Mouse (Mus musculus): ENCODE results near the gene Glrp1.

Glrp1 gene

GRCm38 (mm10) chr1:88509789-88510188 is at the start of gene Glrp1:
TSS of gene Glrp1 (minus strand) at chr1:88510066.
- DNase-seq (ENCODE audit: low spot score) = no peak

- DNase-seq (ENCODE audit: low spot score) = peak; percentile 25
Measured at GRCm38 (mm10) chr1:88559258-88559657, 49.4 kb upstream of the Glrp1 start.

- no peak for DNase-seq (ENCODE audit: low spot score)
Measured at GRCm38 (mm10) chr1:88558793-88559192, 48.9 kb upstream of the Glrp1 start.

GRCm38 (mm10) chr1:88556401-88556800 is 46.5 kb upstream of the Glrp1 start:
- DNase-seq (ENCODE audit: low spot score) = no peak

GRCm38 (mm10) chr1:88553500-88554187 is 43.8 kb upstream of the Glrp1 start:
- DNase-seq (ENCODE audit: low spot score) = no peak

- no peak for DNase-seq (ENCODE audit: low spot score)
Measured at GRCm38 (mm10) chr1:88549263-88549662, 39.4 kb upstream of the Glrp1 start.

GRCm38 (mm10) chr1:88547172-88547571 is 37.3 kb upstream of the Glrp1 start:
- DNase-seq (ENCODE audit: low spot score) = no peak

GRCm38 (mm10) chr1:88543608-88544007 is 33.7 kb upstream of the Glrp1 start:
- no peak for DNase-seq (ENCODE audit: low spot score)

GRCm38 (mm10) chr1:88539823-88540222 is 30.0 kb upstream of the Glrp1 start:
- DNase-seq (ENCODE audit: low spot score) = no peak

GRCm38 (mm10) chr1:88539256-88539655 is 29.4 kb upstream of the Glrp1 start:
- no peak for DNase-seq (ENCODE audit: low spot score)

- DNase-seq (ENCODE audit: low spot score) = no peak
Measured at GRCm38 (mm10) chr1:88536308-88536707, 26.4 kb upstream of the Glrp1 start.

GRCm38 (mm10) chr1:88534091-88534490 is 24.2 kb upstream of the Glrp1 start:
- no peak for DNase-seq (ENCODE audit: low spot score)

GRCm38 (mm10) chr1:88526161-88526560 is 16.3 kb upstream of the Glrp1 start:
- no peak for DNase-seq (ENCODE audit: low spot score)

- DNase-seq (ENCODE audit: low spot score) = no peak
Measured at GRCm38 (mm10) chr1:88525622-88526021, 15.8 kb upstream of the Glrp1 start.

- DNase-seq (ENCODE audit: low spot score) = no peak
Measured at GRCm38 (mm10) chr1:88521170-88521747, 11.4 kb upstream of the Glrp1 start.

GRCm38 (mm10) chr1:88513613-88514012 is 3.7 kb upstream of the Glrp1 start:
- no peak for DNase-seq (ENCODE audit: low spot score)

- DNase-seq (ENCODE audit: low spot score) = no peak
Measured at GRCm38 (mm10) chr1:88507886-88508285, 2.0 kb downstream of the Glrp1 start.

- no peak for DNase-seq (ENCODE audit: low spot score)
Measured at GRCm38 (mm10) chr1:88507214-88507613, 2.7 kb downstream of the Glrp1 start.

GRCm38 (mm10) chr1:88506412-88506811 is 3.5 kb downstream of the Glrp1 start:
- no peak for DNase-seq (ENCODE audit: low spot score)

- no peak for DNase-seq (ENCODE audit: low spot score)
Measured at GRCm38 (mm10) chr1:88505697-88506096, 4.2 kb downstream of the Glrp1 start.

GRCm38 (mm10) chr1:88504531-88504945 is 5.3 kb downstream of the Glrp1 start:
- no peak for DNase-seq (ENCODE audit: low spot score)

- no peak for DNase-seq (ENCODE audit: low spot score)
Measured at GRCm38 (mm10) chr1:88502822-88503221, 7.0 kb downstream of the Glrp1 start.

GRCm38 (mm10) chr1:88499230-88499737 is 10.6 kb downstream of the Glrp1 start:
- DNase-seq (ENCODE audit: low spot score) = no peak

- DNase-seq (ENCODE audit: low spot score) = no peak
Measured at GRCm38 (mm10) chr1:88497407-88497806, 12.5 kb downstream of the Glrp1 start.

Measured in ovary, postnatal 14 days (tissue).